Mouse (Mus musculus): ENCODE measurements around the gene Brca2.

The Brca2 gene

GRCm38 (mm10) chr5:150564426-150564825 lies 42.0 kb downstream of the Brca2 start:
- in situ Hi-C loops (cut with MboI): no loop called here

GRCm38 (mm10) chr5:150566226-150566625 lies 43.8 kb downstream of the Brca2 start:
- in situ Hi-C loops (cut with MboI): no loop called here

- in situ Hi-C loops (cut with MboI): no loop called here
Observed at GRCm38 (mm10) chr5:150566971-150567370, 44.5 kb downstream of the Brca2 start.

GRCm38 (mm10) chr5:150570496-150571219 lies 48.2 kb downstream of the Brca2 start:
- in situ Hi-C loops (cut with MboI): no loop called here

GRCm38 (mm10) chr5:150574403-150574802 lies 52.0 kb downstream of the Brca2 start:
- in situ Hi-C loops (cut with MboI): no loop called here

- in situ Hi-C loops (cut with MboI): no loop called here
Observed at GRCm38 (mm10) chr5:150574885-150575284, 52.5 kb downstream of the Brca2 start.

GRCm38 (mm10) chr5:150576832-150577231 lies 54.4 kb downstream of the Brca2 start:
- in situ Hi-C loops (cut with MboI): no loop called here

GRCm38 (mm10) chr5:150578613-150579171 lies 56.3 kb downstream of the Brca2 start:
- in situ Hi-C loops (cut with MboI): no loop called here

- in situ Hi-C loops (cut with MboI): no loop called here
Observed at GRCm38 (mm10) chr5:150581180-150581579, 58.8 kb downstream of the Brca2 start.

- in situ Hi-C loops (cut with MboI): no loop called here
Observed at GRCm38 (mm10) chr5:150583181-150583580, 60.8 kb downstream of the Brca2 start.

GRCm38 (mm10) chr5:150583622-150584336 lies 61.3 kb downstream of the Brca2 start:
- in situ Hi-C loops (cut with MboI): no loop called here

- in situ Hi-C loops (cut with MboI): no loop called here
Observed at GRCm38 (mm10) chr5:150584337-150584729, 61.9 kb downstream of the Brca2 start.

- in situ Hi-C loops (cut with MboI): no loop called here
Observed at GRCm38 (mm10) chr5:150589945-150590344, 67.5 kb downstream of the Brca2 start.

GRCm38 (mm10) chr5:150592186-150592903 lies 69.9 kb downstream of the Brca2 start:
- in situ Hi-C loops (cut with MboI): no loop called here

GRCm38 (mm10) chr5:150592904-150593755 lies 70.7 kb downstream of the Brca2 start:
- in situ Hi-C loops (cut with MboI): no loop called here

GRCm38 (mm10) chr5:150593756-150594648 lies 71.6 kb downstream of the Brca2 start:
- in situ Hi-C loops (cut with MboI): no loop called here

- in situ Hi-C loops (cut with MboI): no loop called here
Observed at GRCm38 (mm10) chr5:150594649-150595339, 72.4 kb downstream of the Brca2 start.

GRCm38 (mm10) chr5:150595366-150596016 lies 73.1 kb downstream of the Brca2 start:
- in situ Hi-C loops (cut with MboI): no loop called here

GRCm38 (mm10) chr5:150597088-150597487 lies 74.7 kb downstream of the Brca2 start, which contains the start of gene N4bp2l1:
Gene N4bp2l1, minus strand, starts transcription at chr5:150597188.
- in situ Hi-C loops (cut with MboI): no loop called here
